Mouse (Mus musculus) liver, adult 2 months (tissue): ENCODE data around the gene Ccna1. TPM values are rescaled to one million over a fixed set of nuclear protein-coding genes. Genes with fewer than 3 reads are reported as not detected.

Experiments used
- DNase-seq: peaks from one replicate; pipeline ENCODE4 v3.0.0-alpha.2; 2011; ENCODE audit warnings: low read depth, low spot score; ENCODE audit errors: extremely low read depth
- H3K27ac ChIP-seq: fragments of 200-500 bp; replicated peaks from 2 replicates; pipeline ENCODE4 v1.5.1; 2012; ENCODE audit warnings: low read depth, mild to moderate bottlenecking, control low read depth, inconsistent platforms, low read length; ENCODE audit not compliant: insufficient read depth
- H3K27me3 ChIP-seq: fragments of 200-500 bp; 2 replicates; pipeline ENCODE4 v1.6.1; 2012; ENCODE audit warnings: mild to moderate bottlenecking, moderate library complexity, low read length, inconsistent platforms; ENCODE audit not compliant: control insufficient read depth, insufficient read depth
- H3K36me3 ChIP-seq: fragments of 200-500 bp; 2 replicates; pipeline ENCODE4 v1.6.1; 2012; ENCODE audit warnings: low read length, inconsistent platforms; ENCODE audit not compliant: control insufficient read depth, insufficient read depth
- H3K4me1 ChIP-seq: fragments of 200-500 bp; 2 replicates; pipeline ENCODE4 v1.6.1; 2011; ENCODE audit warnings: low read length; ENCODE audit not compliant: control insufficient read depth, insufficient read depth
- H3K4me3 ChIP-seq: fragments of 200-500 bp; 2 replicates; pipeline ENCODE4 v1.5.1; 2011; ENCODE audit warnings: low read depth, mild to moderate bottlenecking, control low read depth, low read length, moderate library complexity; ENCODE audit not compliant: insufficient read depth
- H3K79me2 ChIP-seq: fragments of 200-500 bp; 2 replicates; pipeline ENCODE4 v1.6.1; 2012; ENCODE audit warnings: inconsistent platforms, mild to moderate bottlenecking, low read length, moderate library complexity; ENCODE audit not compliant: control insufficient read depth, insufficient read depth
- H3K9ac ChIP-seq: fragments of 200-500 bp; 2 replicates; pipeline ENCODE4 v1.6.1; 2012; ENCODE audit warnings: low read depth, mild to moderate bottlenecking, control low read depth, inconsistent platforms, low read length
- CTCF ChIP-seq: fragments of 200-500 bp; IDR thresholded peaks from 2 replicates; pipeline ENCODE4 v1.5.1; 2011; ENCODE audit warnings: low read depth, low read length, control low read depth
- POLR2A ChIP-seq: fragments of 200-500 bp; IDR thresholded peaks from 2 replicates; pipeline ENCODE4 v1.6.1; 2011; ENCODE audit warnings: low read length, control low read depth; ENCODE audit not compliant: insufficient read depth; ENCODE audit errors: extremely low read depth
- WGBS: fragments of 180-500 bp; shearing (Covaris S2); methylation state at CpG from one replicate; pipeline ENCODE4 v1.1.7; 2018; 5-methylcytosine and 5-hydroxymethylcytosine counted together
- polyA plus RNA-seq: library from polyadenylated mRNA; depleted of rRNA; stranded (reverse); fragments of >200 nt; gene quantifications from 2 replicates; pipeline ENCODE4 v1.2.3, GENCODE M21; 2012
- total RNA-seq: library from RNA; depleted of rRNA; stranded (reverse); fragments of >200 nt; gene quantifications from 2 replicates; pipeline ENCODE4 v1.2.3, GENCODE M21; 2014

Gene Ccna1
- total and polyA plus RNA-seq, 2 experiments = not detected

GRCm38 (mm10) chr3:55025502-55025901 is 29.8 kb downstream of the Ccna1 start:
- DNase-seq = no peak
- WGBS = 81% methylated on average over 3 of the region's 3 CpGs
- H3K4me3 ChIP-seq = no peak overlapping the region
- H3K9ac ChIP-seq = no peak overlapping the region
- H3K79me2 ChIP-seq = no peaks in the 10 kb centered on the region
- TF ChIP-seq POLR2A (no peak), CTCF (no peak)
- H3K36me3 ChIP-seq = no peaks in the 10 kb centered on the region
- H3K4me1 ChIP-seq = no peaks in the 10 kb centered on the region
- no peaks in the 10 kb centered on the region for H3K27me3 ChIP-seq
- no peak overlapping the region for H3K27ac ChIP-seq

DNA sequence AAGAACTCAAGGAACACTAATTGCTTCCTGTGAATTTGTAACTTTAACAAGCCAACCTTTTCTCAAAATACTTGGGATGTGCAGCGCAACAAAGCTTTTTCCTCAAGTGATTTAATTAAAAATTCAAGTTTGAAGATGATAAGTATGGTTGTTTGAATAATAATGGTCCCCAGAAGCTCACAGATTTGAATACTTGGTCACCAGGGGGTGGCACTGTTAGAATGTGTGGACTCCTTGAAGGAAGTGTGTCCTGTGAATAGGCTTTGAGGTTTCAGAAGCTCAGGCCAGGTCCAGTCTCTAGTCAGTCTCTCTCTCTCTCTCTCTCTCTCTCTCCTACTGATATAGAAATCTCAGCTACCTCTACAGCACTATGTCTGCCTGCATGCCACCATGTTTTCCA is 32.0 kb downstream of the Ccna1 start:
- H3K4me3 ChIP-seq = no peak overlapping the region
- no peaks in the 10 kb centered on the region for H3K36me3 ChIP-seq
- DNase-seq = no peak
- 96% methylated on average over 1 of the region's 1 CpGs for WGBS
- no peak overlapping the region for H3K27ac ChIP-seq
- no peaks in the 10 kb centered on the region for H3K27me3 ChIP-seq
- TF ChIP-seq POLR2A = no peak
- no peak for TF ChIP-seq CTCF
- no peak overlapping the region for H3K9ac ChIP-seq
- no peaks in the 10 kb centered on the region for H3K79me2 ChIP-seq
- no peaks in the 10 kb centered on the region for H3K4me1 ChIP-seq

DNA sequence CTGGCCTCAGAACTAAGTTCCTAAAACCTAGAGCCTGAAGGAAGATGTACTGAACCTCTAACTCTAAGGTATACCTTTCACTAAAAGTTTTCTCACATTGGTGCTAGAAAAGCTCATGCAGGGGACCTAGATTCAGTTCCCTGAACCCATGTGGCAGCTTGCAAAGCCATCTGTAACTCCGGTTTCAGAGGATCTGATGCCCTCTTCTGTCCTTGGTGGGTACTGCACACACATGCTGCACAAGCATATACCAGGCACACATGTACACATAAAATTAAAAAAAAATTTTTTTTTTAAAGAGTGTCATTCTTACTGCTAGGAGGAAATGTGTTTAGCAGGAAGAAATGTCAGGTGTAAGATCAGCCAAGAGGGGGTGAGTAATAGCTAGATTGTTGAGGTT is 33.1 kb downstream of the Ccna1 start:
- DNase-seq = no peak
- TF ChIP-seq POLR2A (no peak), CTCF (no peak)
- Histone ChIP-seq H3K9ac (no peak overlapping the region), H3K4me3 (no peak overlapping the region), H3K27me3 (no peaks in the 10 kb centered on the region), H3K27ac (no peak overlapping the region), H3K36me3 (no peaks in the 10 kb centered on the region), H3K79me2 (no peaks in the 10 kb centered on the region), H3K4me1 (no peaks in the 10 kb centered on the region)
- 79% methylated on average over 1 of the region's 1 CpGs for WGBS

DNA sequence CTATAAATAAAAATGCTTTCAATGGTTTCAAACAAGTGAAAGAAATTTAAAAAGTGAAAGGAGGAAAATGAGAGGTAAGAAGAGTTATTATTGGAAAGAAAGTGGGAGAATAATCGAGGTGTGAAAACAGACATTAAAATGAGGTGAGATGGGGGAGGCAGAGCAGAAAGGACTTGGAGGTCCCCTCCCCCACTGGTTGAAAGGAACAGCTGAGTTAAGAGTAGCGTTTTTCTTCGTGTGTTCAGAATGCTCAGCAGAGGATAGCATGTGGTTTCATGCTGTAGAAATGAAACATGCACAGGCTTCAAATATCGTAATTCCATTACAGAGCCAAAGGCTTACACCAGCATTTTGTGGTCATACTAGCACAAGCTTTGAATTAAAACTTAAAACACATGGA is 42.8 kb downstream of the Ccna1 start:
- H3K27ac ChIP-seq = no peak overlapping the region
- no peaks in the 10 kb centered on the region for H3K79me2 ChIP-seq
- DNase-seq = no peak
- H3K4me1 ChIP-seq = no peaks in the 10 kb centered on the region
- TF ChIP-seq POLR2A (no peak), CTCF (no peak)
- H3K27me3 ChIP-seq = no peaks in the 10 kb centered on the region
- no peaks in the 10 kb centered on the region for H3K36me3 ChIP-seq
- no peak overlapping the region for H3K9ac ChIP-seq
- H3K4me3 ChIP-seq = no peak overlapping the region
- 65% methylated on average over 4 of the region's 4 CpGs for WGBS

- no peak overlapping the region for H3K27ac ChIP-seq
- no peaks in the 10 kb centered on the region for H3K79me2 ChIP-seq
- DNase-seq = no peak
- WGBS = 17% methylated on average over 7 of the region's 7 CpGs
- no peak overlapping the region for H3K9ac ChIP-seq
- no peak for TF ChIP-seq CTCF
- H3K36me3 ChIP-seq = no peaks in the 10 kb centered on the region
- no peak overlapping the region for H3K4me3 ChIP-seq
- H3K27me3 ChIP-seq = no peaks in the 10 kb centered on the region
- no peaks in the 10 kb centered on the region for H3K4me1 ChIP-seq
Observed at GRCm38 (mm10) chr3:55011681-55012080, 43.6 kb downstream of the Ccna1 start.

GRCm38 (mm10) chr3:55008965-55009741 is 46.1 kb downstream of the Ccna1 start:
- H3K4me1 ChIP-seq = no peaks in the 10 kb centered on the region

More at GRCm38 (mm10) chr3:55008965-55009741, 46.1 kb downstream of the Ccna1 start:
- H3K4me3 ChIP-seq = no peak overlapping the region
- no peaks in the 10 kb centered on the region for H3K27me3 ChIP-seq
- no peak for TF ChIP-seq CTCF
- H3K36me3 ChIP-seq = no peaks in the 10 kb centered on the region
- 72% methylated on average over 6 of the region's 6 CpGs for WGBS
- H3K27ac ChIP-seq = no peak overlapping the region
- no peak for DNase-seq
- no peaks in the 10 kb centered on the region for H3K79me2 ChIP-seq
- no peak overlapping the region for H3K9ac ChIP-seq
